Mouse (Mus musculus) heart, embryonic 14.5 days (tissue): Measurements from ENCODE around the gene Mta3. TPM values are rescaled to one million over a fixed set of nuclear protein-coding genes. Genes with fewer than 3 reads are reported as not detected.

ENCODE experiments used
- polyA plus RNA-seq: library from polyadenylated mRNA; unstranded; fragments of >200 nt; fragmentation: Nextera tagmentation; extraction: Ambion mirVana; gene quantifications from 2 replicates; pipeline ENCODE4 v1.2.1, GENCODE M21; 2014

Gene Mta3
- polyA plus RNA-seq, 1 experiment from 2014 or later = 37.0 TPM

Other genes with a start within 250 kb of the Mta3 start
- 251 and 261 TPM in 2 replicates for gene Cox7a2l, start 188.8 kb upstream of the Mta3 start, polyA plus RNA-seq
- gene Kcng3, start 74.3 kb upstream of the Mta3 start, polyA plus RNA-seq = not detected in 2 replicates
- not detected in 2 replicates for gene Haao, start 141.8 kb downstream of the Mta3 start, polyA plus RNA-seq